Mouse (Mus musculus): ENCODE measurements at regions not wholly inside any gene's neighbourhood (a gene's known extent, or its start where the extent isn't known, plus 50 kb on each side); places are given as distances from the start of the nearest gene placed in this dataset.

DNA sequence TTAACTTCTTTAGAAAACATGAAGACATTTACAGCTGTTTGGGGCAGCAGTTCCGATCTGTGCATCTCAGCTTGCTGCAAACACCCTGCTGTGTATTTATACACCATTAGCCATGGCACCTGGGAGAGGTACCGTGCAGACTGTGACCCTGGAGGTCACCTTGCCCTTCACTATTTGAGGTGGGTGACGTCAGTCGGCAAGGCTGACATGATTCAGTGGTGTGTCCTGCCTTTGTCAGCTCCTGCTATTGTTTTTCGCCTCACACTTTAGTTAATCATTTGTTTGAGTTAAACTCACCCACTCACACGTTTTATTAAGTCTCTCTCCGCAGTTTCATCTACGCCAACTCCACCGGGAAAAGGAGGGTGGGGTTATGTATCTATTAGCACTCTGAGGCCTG lies 305.9 kb downstream of the Cog6 start:
- TF ChIP-seq POLR2A (IDR thresholded peaks at IDR 0.05; ENCODE audit: low read depth, low read length) (no peak), CTCF (conservative IDR thresholded peaks at IDR 0.05; ENCODE audit: insufficient read depth, insufficient read length, low read depth, low read length) (no peak)

All from kidney, adult 2 months (tissue).